Mouse (Mus musculus): ENCODE measurements at regions not wholly inside any gene's neighbourhood (a gene's known extent, or its start where the extent isn't known, plus 50 kb on each side); places are given as distances from the start of the nearest gene placed in this dataset.

DNA sequence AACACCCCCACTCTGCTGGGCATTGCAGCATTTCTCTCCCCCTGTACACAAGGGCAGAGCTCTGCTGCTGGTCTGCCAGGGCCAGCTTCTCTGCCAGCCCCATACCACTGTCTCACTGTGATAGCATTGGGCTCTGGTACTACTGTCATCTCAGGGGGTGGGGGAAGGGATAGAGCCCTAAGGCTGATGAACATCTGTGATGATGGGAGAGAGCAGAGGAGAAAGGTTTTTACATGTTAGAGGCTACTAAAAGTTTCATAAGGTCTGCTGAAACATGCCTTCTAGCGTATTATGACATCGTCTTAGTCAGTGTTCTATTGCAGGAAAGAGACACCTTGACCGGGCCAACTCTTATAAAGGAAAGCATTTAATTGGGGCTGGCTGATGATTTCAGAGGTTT is 176.4 kb upstream of the Gjb5 start:
- H3K4me2 ChIP-seq (ENCODE audit: low read depth), result no peak overlapping the region
- no peak overlapping the region for H3ac ChIP-seq (ENCODE audit: control insufficient read depth, insufficient read length)
- H3K4me3 ChIP-seq, result no peak overlapping the region
- TF ChIP-seq CEBPB (IDR thresholded peaks at IDR 0.05; ENCODE audit: insufficient read depth, poor library complexity, severe bottlenecking) (no peak), POLR2A (IDR thresholded peaks at IDR 0.05; ENCODE audit: insufficient read length, low read depth) (no peak), TCF12 (IDR thresholded peaks at IDR 0.05; ENCODE audit: insufficient read depth, poor library complexity, severe bottlenecking) (no peak), POLR2AphosphoS2 (IDR thresholded peaks at IDR 0.05; ENCODE audit: insufficient read length, low read depth) (no peak), SRF (IDR thresholded peaks at IDR 0.05; ENCODE audit: control insufficient read depth, insufficient read length, low read depth) (no peak), TCF3 (IDR thresholded peaks at IDR 0.05; ENCODE audit: insufficient read length, low read depth) (no peak)
- no peaks in the 10 kb centered on the region for H3K27me3 ChIP-seq (ENCODE audit: control insufficient read depth, insufficient read depth, insufficient read length)
- H3K36me3 ChIP-seq (ENCODE audit: control insufficient read depth, insufficient read depth), result no peaks in the 10 kb centered on the region
- H3K79me2 ChIP-seq (ENCODE audit: control insufficient read depth, insufficient read depth), result no peaks in the 10 kb centered on the region

DNA sequence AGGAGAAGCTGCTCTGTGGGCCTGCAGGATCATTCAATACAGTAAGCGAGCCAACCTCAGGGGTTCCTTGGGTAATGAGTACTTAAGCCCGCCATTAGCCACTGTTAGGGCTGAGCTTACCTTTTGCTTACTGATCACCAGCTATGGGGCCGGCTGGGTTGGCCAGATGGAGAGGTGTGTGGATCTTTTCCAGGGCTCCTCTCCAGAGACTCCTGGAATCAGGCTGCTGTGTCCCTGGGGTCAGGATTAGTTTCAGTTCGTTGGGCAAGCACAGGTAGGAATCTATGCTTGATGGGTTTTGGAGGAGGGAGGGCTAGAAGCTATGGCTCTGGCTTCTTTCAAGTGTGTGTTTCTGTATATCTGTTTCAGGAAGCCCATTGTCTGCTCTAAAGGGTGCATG is 175.7 kb upstream of the Gjb5 start:
- no peaks in the 10 kb centered on the region for H3K27me3 ChIP-seq (ENCODE audit: control insufficient read depth, insufficient read depth, insufficient read length)
- H3ac ChIP-seq (ENCODE audit: control insufficient read depth, insufficient read length), result no peak overlapping the region
- H3K36me3 ChIP-seq (ENCODE audit: control insufficient read depth, insufficient read depth), result no peaks in the 10 kb centered on the region
- no peak overlapping the region for H3K4me2 ChIP-seq (ENCODE audit: low read depth)
- H3K4me3 ChIP-seq, result no peak overlapping the region
- no peaks in the 10 kb centered on the region for H3K79me2 ChIP-seq (ENCODE audit: control insufficient read depth, insufficient read depth)
- TF ChIP-seq USF1 (IDR thresholded peaks at IDR 0.05; ENCODE audit: low read depth) (no peak), REST (IDR thresholded peaks at IDR 0.05; ENCODE audit: insufficient read depth, insufficient read length) (no peak), MYOD1 (IDR thresholded peaks at IDR 0.05; ENCODE audit: control insufficient read depth in 1 of 3, insufficient read length in 2 of 3, low read depth in 2 of 3) (no peak), TCF3 (IDR thresholded peaks at IDR 0.05; ENCODE audit: insufficient read length, low read depth) (no peak), TCF12 (IDR thresholded peaks at IDR 0.05; ENCODE audit: insufficient read depth, poor library complexity, severe bottlenecking) (no peak), MAX (IDR thresholded peaks at IDR 0.05; ENCODE audit: low read depth) (no peak), E2F4 (IDR thresholded peaks at IDR 0.05; ENCODE audit: insufficient read depth) (no peak), MYOG (IDR thresholded peaks at IDR 0.05; ENCODE audit: control insufficient read depth in 1 of 3, insufficient read depth in 1 of 3, insufficient read length in 2 of 3, low read depth in 2 of 3) (no peak), SRF (IDR thresholded peaks at IDR 0.05; ENCODE audit: control insufficient read depth, insufficient read length, low read depth) (no peak), CEBPB (IDR thresholded peaks at IDR 0.05; ENCODE audit: insufficient read depth, poor library complexity, severe bottlenecking) (no peak), POLR2AphosphoS2 (IDR thresholded peaks at IDR 0.05; ENCODE audit: insufficient read length, low read depth) (no peak), POLR2A (IDR thresholded peaks at IDR 0.05; ENCODE audit: insufficient read length, low read depth) (no peak)

DNA sequence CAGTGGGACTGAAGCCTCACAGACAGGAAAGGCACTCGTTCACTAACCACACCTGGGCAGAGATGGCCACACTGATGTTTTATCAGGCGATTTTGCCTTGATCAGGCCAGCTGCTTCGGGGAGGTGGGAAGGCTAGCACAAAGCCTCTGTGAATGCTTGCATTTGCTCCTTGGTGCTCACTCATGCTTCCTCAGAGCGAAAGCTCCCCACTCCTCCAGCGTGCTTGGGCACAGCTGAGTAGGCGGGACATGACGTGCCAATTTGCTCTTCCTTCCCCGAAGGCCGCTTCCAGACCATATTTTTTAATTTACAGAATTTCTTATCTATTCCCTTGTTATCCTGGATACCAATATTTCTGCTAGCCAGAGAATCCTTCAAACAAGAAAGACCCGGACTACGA is 172.8 kb upstream of the Gjb5 start:
- H3K27me3 ChIP-seq (ENCODE audit: control insufficient read depth, insufficient read depth, insufficient read length), result no peaks in the 10 kb centered on the region
- no peak overlapping the region for H3ac ChIP-seq (ENCODE audit: control insufficient read depth, insufficient read length)
- TF ChIP-seq POLR2AphosphoS2 (IDR thresholded peaks at IDR 0.05; ENCODE audit: insufficient read length, low read depth) (no peak), MYOG (IDR thresholded peaks at IDR 0.05; ENCODE audit: control insufficient read depth in 1 of 3, insufficient read depth in 1 of 3, insufficient read length in 2 of 3, low read depth in 2 of 3) (no peak), USF1 (IDR thresholded peaks at IDR 0.05; ENCODE audit: low read depth) (no peak), TCF3 (IDR thresholded peaks at IDR 0.05; ENCODE audit: insufficient read length, low read depth) (no peak), CEBPB (IDR thresholded peaks at IDR 0.05; ENCODE audit: insufficient read depth, poor library complexity, severe bottlenecking) (no peak), E2F4 (IDR thresholded peaks at IDR 0.05; ENCODE audit: insufficient read depth) (no peak), REST (IDR thresholded peaks at IDR 0.05; ENCODE audit: insufficient read depth, insufficient read length) (no peak), TCF12 (IDR thresholded peaks at IDR 0.05; ENCODE audit: insufficient read depth, poor library complexity, severe bottlenecking) (no peak)

DNA sequence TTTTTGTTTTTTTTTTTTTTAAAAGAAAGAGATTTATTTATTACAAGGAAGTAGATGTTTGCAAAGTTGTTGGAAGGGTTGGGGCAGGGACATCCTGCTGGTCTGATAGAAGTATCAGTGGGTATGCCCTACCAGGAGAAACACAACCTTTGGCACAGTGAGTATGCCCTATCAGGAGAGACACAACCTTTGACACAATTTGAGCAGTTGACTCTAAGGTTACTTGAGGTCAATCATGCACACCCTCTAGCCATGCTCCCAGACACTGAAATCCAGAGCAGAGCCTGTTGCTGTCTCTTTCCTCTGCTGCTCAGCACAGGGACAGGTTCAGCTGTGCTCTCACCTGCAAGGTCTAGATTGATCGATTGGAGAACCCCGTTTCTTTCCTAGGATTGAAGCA is 164.2 kb upstream of the Gjb5 start:
- no peak for TF ChIP-seq TCF3 (IDR thresholded peaks at IDR 0.05; ENCODE audit: insufficient read length, low read depth)
- TF ChIP-seq POLR2AphosphoS2 (IDR thresholded peaks at IDR 0.05; ENCODE audit: insufficient read length, low read depth), result no peak
- TF ChIP-seq USF1 (IDR thresholded peaks at IDR 0.05; ENCODE audit: low read depth), result no peak
- no peak for TF ChIP-seq POLR2A (IDR thresholded peaks at IDR 0.05; ENCODE audit: insufficient read length, low read depth)
- no peak for TF ChIP-seq REST (IDR thresholded peaks at IDR 0.05; ENCODE audit: insufficient read depth, insufficient read length)
- Histone ChIP-seq H3K27me3 (ENCODE audit: control insufficient read depth, insufficient read depth, insufficient read length) (no peaks in the 10 kb centered on the region), H3K36me3 (ENCODE audit: control insufficient read depth, insufficient read depth) (no peaks in the 10 kb centered on the region), H3K4me3 (no peak overlapping the region), H3K4me2 (ENCODE audit: low read depth) (no peak overlapping the region), H3K79me2 (ENCODE audit: control insufficient read depth, insufficient read depth) (no peaks in the 10 kb centered on the region), H3ac (ENCODE audit: control insufficient read depth, insufficient read length) (no peak overlapping the region)

More for the DNA sequence above, 172.8 kb upstream of the Gjb5 start:
- Histone ChIP-seq H3K79me2 (ENCODE audit: control insufficient read depth, insufficient read depth) (no peaks in the 10 kb centered on the region), H3K4me2 (ENCODE audit: low read depth) (no peak overlapping the region), H3K36me3 (ENCODE audit: control insufficient read depth, insufficient read depth) (no peaks in the 10 kb centered on the region), H3K4me3 (no peak overlapping the region)

DNA sequence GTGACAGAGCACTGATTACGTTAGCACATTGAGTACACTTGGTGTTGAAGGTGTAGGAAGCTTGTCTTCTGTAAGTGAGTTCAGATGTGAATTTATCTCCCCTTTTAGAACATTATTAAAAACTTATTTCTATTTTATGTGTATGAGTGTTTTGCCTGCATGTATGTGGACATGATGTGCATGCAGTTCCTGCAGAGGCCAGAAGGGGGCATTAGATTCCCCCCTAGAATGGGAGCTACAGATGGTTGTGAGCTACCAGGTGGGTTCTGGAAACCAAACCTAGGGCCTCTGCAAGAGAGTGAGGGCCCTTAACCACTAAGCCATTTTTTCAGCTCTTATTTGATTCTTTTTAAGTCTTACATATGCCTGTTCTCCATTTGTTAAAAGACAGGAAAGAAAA is 160.0 kb upstream of the Gjb5 start:
- no peak overlapping the region for H3K4me3 ChIP-seq
- no peaks in the 10 kb centered on the region for H3K27me3 ChIP-seq (ENCODE audit: control insufficient read depth, insufficient read depth, insufficient read length)
- no peaks in the 10 kb centered on the region for H3K79me2 ChIP-seq (ENCODE audit: control insufficient read depth, insufficient read depth)
- no peak overlapping the region for H3K4me2 ChIP-seq (ENCODE audit: low read depth)
- no peak overlapping the region for H3ac ChIP-seq (ENCODE audit: control insufficient read depth, insufficient read length)
- no peaks in the 10 kb centered on the region for H3K36me3 ChIP-seq (ENCODE audit: control insufficient read depth, insufficient read depth)
- no peak for TF ChIP-seq MYOD1 (IDR thresholded peaks at IDR 0.05; ENCODE audit: control insufficient read depth in 1 of 3, insufficient read length in 2 of 3, low read depth in 2 of 3)
- TF ChIP-seq SRF (IDR thresholded peaks at IDR 0.05; ENCODE audit: control insufficient read depth, insufficient read length, low read depth), result no peak
- no peak for TF ChIP-seq REST (IDR thresholded peaks at IDR 0.05; ENCODE audit: insufficient read depth, insufficient read length)
- no peak for TF ChIP-seq POLR2A (IDR thresholded peaks at IDR 0.05; ENCODE audit: insufficient read length, low read depth)
- no peak for TF ChIP-seq TCF12 (IDR thresholded peaks at IDR 0.05; ENCODE audit: insufficient read depth, poor library complexity, severe bottlenecking)
- no peak for TF ChIP-seq USF1 (IDR thresholded peaks at IDR 0.05; ENCODE audit: low read depth)
- TF ChIP-seq POLR2AphosphoS2 (IDR thresholded peaks at IDR 0.05; ENCODE audit: insufficient read length, low read depth), result no peak
- no peak for TF ChIP-seq TCF3 (IDR thresholded peaks at IDR 0.05; ENCODE audit: insufficient read length, low read depth)
- no peak for TF ChIP-seq MAX (IDR thresholded peaks at IDR 0.05; ENCODE audit: low read depth)
- no peak for TF ChIP-seq CEBPB (IDR thresholded peaks at IDR 0.05; ENCODE audit: insufficient read depth, poor library complexity, severe bottlenecking)
- TF ChIP-seq E2F4 (IDR thresholded peaks at IDR 0.05; ENCODE audit: insufficient read depth), result no peak
- no peak for TF ChIP-seq MYOG (IDR thresholded peaks at IDR 0.05; ENCODE audit: control insufficient read depth in 1 of 3, insufficient read depth in 1 of 3, insufficient read length in 2 of 3, low read depth in 2 of 3)

All from myocyte (in vitro differentiated cells).